Mouse (Mus musculus) intestine, embryonic 14.5 days (tissue): ENCODE measurements around the gene Tgfa. TPM values are rescaled to one million over a fixed set of nuclear protein-coding genes. Genes with fewer than 3 reads are reported as not detected.

Experiments used
- ATAC-seq: fragments of 200-750 bp; cut with Nextera tagmentation; replicated peaks from 2 replicates; pipeline ENCODE4 v1.8.0; 2017; ENCODE audit warnings: low read depth, moderate number of reproducible peaks, moderate TSS enrichment, moderate library complexity; ENCODE audit not compliant: low FRiP score, low TSS enrichment
- DNase-seq: peaks from one replicate; pipeline ENCODE4 v3.0.0-alpha.2; 2018; ENCODE audit warnings: low spot score
- H3K27ac ChIP-seq: fragments of 300-500 bp; sonication (generic); 2 replicates; pipeline ENCODE4 v1.5.1; 2014; ENCODE audit warnings: low read depth, mild to moderate bottlenecking, control low read depth
- H3K27me3 ChIP-seq: fragments of 300-500 bp; sonication (generic); replicated peaks from 2 replicates; pipeline ENCODE4 v1.6.1; 2014; ENCODE audit warnings: low read length, control low read depth; ENCODE audit not compliant: control insufficient read depth, insufficient read depth
- H3K36me3 ChIP-seq: fragments of 300-500 bp; sonication (generic); 2 replicates; pipeline ENCODE4 v1.6.1; 2014; ENCODE audit warnings: low read length, control low read depth; ENCODE audit not compliant: control insufficient read depth, insufficient read depth
- H3K4me1 ChIP-seq: fragments of 300-500 bp; sonication (generic); replicated peaks from 2 replicates; pipeline ENCODE4 v1.6.1; 2014; ENCODE audit warnings: low read length, control low read depth, mixed read lengths; ENCODE audit not compliant: control insufficient read depth, insufficient read depth
- H3K4me2 ChIP-seq: fragments of 300-500 bp; sonication (generic); 2 replicates; pipeline ENCODE4 v1.6.1; 2014; ENCODE audit warnings: low read length
- H3K4me3 ChIP-seq: fragments of 300-500 bp; sonication (generic); 2 replicates; pipeline ENCODE4 v1.5.1; 2014; ENCODE audit warnings: low read depth, low read length, control low read depth, mixed read lengths
- H3K9ac ChIP-seq: fragments of 300-500 bp; sonication (generic); 2 replicates; pipeline ENCODE4 v1.6.1; 2014; ENCODE audit warnings: mild to moderate bottlenecking, low read length
- H3K9me3 ChIP-seq: fragments of 300-500 bp; sonication (generic); 2 replicates; pipeline ENCODE4 v1.6.1; 2016; ENCODE audit warnings: low read length, control low read depth; ENCODE audit not compliant: control insufficient read depth
- WGBS: fragments of 180-500 bp; shearing (Covaris S2); extraction: QIAGEN DNeasy Blood & Tissue Kit; methylation state at CpG from one replicate; pipeline ENCODE4 v1.1.7; 2014; 5-methylcytosine and 5-hydroxymethylcytosine counted together
- polyA plus RNA-seq: library from polyadenylated mRNA; unstranded; fragments of >200 nt; fragmentation: Nextera tagmentation; extraction: Ambion mirVana; gene quantifications from 2 replicates; pipeline ENCODE4 v1.2.1, GENCODE M21; 2014

Tgfa gene
- polyA plus RNA-seq, 1 experiment from 2014 or later = 7.3 TPM

GRCm38 (mm10) chr6:86160878-86161277 lies 34.1 kb upstream of the Tgfa start:
- WGBS = 56% methylated on average over 3 of the region's 3 CpGs
- DNase-seq = no peak
- H3K36me3 ChIP-seq = no peaks in the 10 kb centered on the region
- no peak overlapping the region for H3K4me2 ChIP-seq
- H3K9ac ChIP-seq = no peak overlapping the region
- H3K9me3 ChIP-seq = no peaks in the 10 kb centered on the region
- H3K27ac ChIP-seq = no peak overlapping the region
- H3K27me3 ChIP-seq = no peaks in the 10 kb centered on the region
- ATAC-seq = no peak
- H3K4me3 ChIP-seq = no peak overlapping the region
- no peaks in the 10 kb centered on the region for H3K4me1 ChIP-seq

GRCm38 (mm10) chr6:86161586-86161985 lies 33.4 kb upstream of the Tgfa start:
- Histone ChIP-seq H3K9ac (no peak overlapping the region), H3K4me3 (no peak overlapping the region), H3K36me3 (no peaks in the 10 kb centered on the region), H3K4me2 (no peak overlapping the region), H3K27me3 (no peaks in the 10 kb centered on the region), H3K9me3 (no peaks in the 10 kb centered on the region), H3K4me1 (no peaks in the 10 kb centered on the region), H3K27ac (no peak overlapping the region)
- WGBS = 32% methylated on average over 7 of the region's 7 CpGs
- no peak for ATAC-seq
- DNase-seq = no peak

GRCm38 (mm10) chr6:86164028-86164427 lies 31.0 kb upstream of the Tgfa start:
- 71% methylated on average over 3 of the region's 3 CpGs for WGBS
- Histone ChIP-seq H3K27ac (no peak overlapping the region), H3K9ac (no peak overlapping the region), H3K9me3 (no peaks in the 10 kb centered on the region), H3K27me3 (no peaks in the 10 kb centered on the region), H3K4me3 (no peak overlapping the region), H3K36me3 (no peaks in the 10 kb centered on the region), H3K4me1 (no peaks in the 10 kb centered on the region), H3K4me2 (no peak overlapping the region)
- ATAC-seq (no peak), DNase-seq (peak; percentile 38)

GRCm38 (mm10) chr6:86166426-86166825 lies 28.6 kb upstream of the Tgfa start:
- Histone ChIP-seq H3K9ac (no peak overlapping the region), H3K27ac (no peak overlapping the region), H3K36me3 (no peaks in the 10 kb centered on the region), H3K4me3 (no peak overlapping the region), H3K27me3 (no peaks in the 10 kb centered on the region), H3K9me3 (no peaks in the 10 kb centered on the region), H3K4me1 (no peaks in the 10 kb centered on the region), H3K4me2 (no peak overlapping the region)
- ATAC-seq = no peak
- WGBS = 78% methylated on average over 9 of the region's 9 CpGs
- no peak for DNase-seq

- Histone ChIP-seq H3K27me3 (no peaks in the 10 kb centered on the region), H3K4me1 (no peaks in the 10 kb centered on the region), H3K27ac (no peak overlapping the region), H3K9ac (no peak overlapping the region), H3K9me3 (no peaks in the 10 kb centered on the region), H3K4me2 (no peak overlapping the region), H3K4me3 (no peak overlapping the region), H3K36me3 (no peaks in the 10 kb centered on the region)
- WGBS = 85% methylated on average over 5 of the region's 5 CpGs
- peak; percentile 24 for DNase-seq
- ATAC-seq = no peak
Observed at GRCm38 (mm10) chr6:86167851-86168250, 27.2 kb upstream of the Tgfa start.

GRCm38 (mm10) chr6:86169166-86169565 lies 25.9 kb upstream of the Tgfa start:
- no peak for ATAC-seq
- WGBS = 36% methylated on average over 4 of the region's 4 CpGs
- DNase-seq = peak; percentile 46

GRCm38 (mm10) chr6:86176236-86176635 lies 18.8 kb upstream of the Tgfa start:
- Histone ChIP-seq H3K27me3 (no peaks in the 10 kb centered on the region), H3K4me2 (no peak overlapping the region), H3K4me1 (no peaks in the 10 kb centered on the region; the same call in 1 of the 2 replicates), H3K27ac (no peak overlapping the region), H3K9me3 (no peaks in the 10 kb centered on the region), H3K9ac (no peak overlapping the region), H3K36me3 (no peaks in the 10 kb centered on the region), H3K4me3 (no peak overlapping the region)
- ATAC-seq (no peak), DNase-seq (peak; percentile 7)
- 66% methylated on average over 5 of the region's 5 CpGs for WGBS

More at GRCm38 (mm10) chr6:86169166-86169565, 25.9 kb upstream of the Tgfa start:
- Histone ChIP-seq H3K4me2 (no peak overlapping the region), H3K36me3 (no peaks in the 10 kb centered on the region), H3K4me3 (no peak overlapping the region), H3K4me1 (no peaks in the 10 kb centered on the region), H3K9ac (no peak overlapping the region), H3K27me3 (no peaks in the 10 kb centered on the region), H3K9me3 (no peaks in the 10 kb centered on the region), H3K27ac (no peak overlapping the region)

GRCm38 (mm10) chr6:86176721-86177120 lies 18.3 kb upstream of the Tgfa start:
- Histone ChIP-seq H3K9ac (no peak overlapping the region), H3K4me1 (peaks cover 2% of the 10 kb centered on the region; the same call in 1 of the 2 replicates), H3K27me3 (no peaks in the 10 kb centered on the region), H3K4me3 (no peak overlapping the region), H3K4me2 (no peak overlapping the region), H3K36me3 (no peaks in the 10 kb centered on the region), H3K27ac (no peak overlapping the region), H3K9me3 (no peaks in the 10 kb centered on the region)
- WGBS = 43% methylated on average over 6 of the region's 6 CpGs
- ATAC-seq (no peak), DNase-seq (peak; percentile 50)

GRCm38 (mm10) chr6:86177331-86177982 lies 17.6 kb upstream of the Tgfa start:
- peaks cover 3% of the 10 kb centered on the region; the same call in 1 of the 2 replicates for H3K4me1 ChIP-seq
- no peak overlapping the region for H3K4me2 ChIP-seq
- no peaks in the 10 kb centered on the region for H3K9me3 ChIP-seq
- no peak overlapping the region for H3K9ac ChIP-seq
- no peaks in the 10 kb centered on the region for H3K36me3 ChIP-seq
- no peak overlapping the region for H3K27ac ChIP-seq
- no peaks in the 10 kb centered on the region for H3K27me3 ChIP-seq
- ATAC-seq (no peak), DNase-seq (peak; percentile 38)
- 88% methylated on average over 9 of the region's 9 CpGs for WGBS
- no peak overlapping the region for H3K4me3 ChIP-seq
